Mouse (Mus musculus): ENCODE measurements around the gene Fam161b.
A peak's percentile ranks its signal among the peaks of the same experiment; 100 is the strongest.
"Not testable (repeated sequence)": the region's sequence is repeated elsewhere in the genome, so short reads cannot be mapped to it uniquely, and the experiment has no call there.

The Fam161b gene

DNA sequence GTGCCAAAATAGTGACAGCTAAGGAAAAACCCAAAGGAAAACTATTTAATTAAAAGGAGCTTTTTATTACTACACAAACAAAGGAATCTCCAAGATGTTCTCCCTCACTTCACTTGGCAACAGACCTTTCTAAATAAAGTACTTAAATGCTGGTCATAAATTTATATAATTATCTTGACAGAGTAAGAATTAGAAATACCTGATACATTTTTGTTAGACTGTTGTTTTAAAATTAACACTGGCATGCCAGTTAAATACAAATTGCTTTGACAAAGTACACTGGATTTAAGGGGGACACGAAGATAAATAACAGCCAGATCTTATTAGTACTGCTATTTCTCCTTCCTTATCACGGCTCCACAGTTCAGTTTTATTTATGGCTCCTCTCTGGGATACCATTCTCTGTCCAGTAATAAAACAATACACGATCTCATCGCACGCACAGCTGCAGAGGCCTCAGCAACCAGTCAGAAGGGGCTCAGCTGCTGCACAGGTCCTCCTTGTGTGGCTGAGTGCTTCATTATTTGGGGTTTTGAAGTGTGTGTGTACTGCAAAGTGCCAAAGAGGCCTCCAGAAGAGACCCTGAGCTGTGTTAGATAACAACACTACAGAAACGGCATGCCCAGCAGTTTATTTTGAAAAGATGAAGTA lies 12.3 kb upstream of the Fam161b start:
- no peak for DNase-seq

- DNase-seq = no peak
These were observed 10.0 kb upstream of the Fam161b start for GRCm38 (mm10) chr12:84371647-84372046.

DNA sequence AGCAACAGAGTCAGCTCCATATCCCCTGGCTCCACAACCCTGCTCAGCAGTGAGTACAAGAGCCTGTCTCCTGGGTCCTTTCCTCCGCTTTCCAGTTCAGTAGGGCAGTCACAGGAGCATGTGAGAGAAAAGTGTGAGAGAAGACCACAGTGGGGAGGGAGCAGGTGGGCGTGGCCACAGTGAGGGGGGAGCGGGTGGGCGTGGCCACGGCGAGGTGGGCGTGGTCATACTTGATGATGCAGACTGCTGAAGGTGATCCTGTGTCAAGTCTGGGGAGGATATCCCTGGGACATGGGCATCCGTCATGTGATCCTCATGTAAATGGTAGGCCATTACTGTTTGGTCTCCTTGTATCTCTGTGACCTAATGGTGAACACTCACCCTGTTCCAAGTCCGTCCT lies 5.3 kb upstream of the Fam161b start:
- DNase-seq = no peak

DNA sequence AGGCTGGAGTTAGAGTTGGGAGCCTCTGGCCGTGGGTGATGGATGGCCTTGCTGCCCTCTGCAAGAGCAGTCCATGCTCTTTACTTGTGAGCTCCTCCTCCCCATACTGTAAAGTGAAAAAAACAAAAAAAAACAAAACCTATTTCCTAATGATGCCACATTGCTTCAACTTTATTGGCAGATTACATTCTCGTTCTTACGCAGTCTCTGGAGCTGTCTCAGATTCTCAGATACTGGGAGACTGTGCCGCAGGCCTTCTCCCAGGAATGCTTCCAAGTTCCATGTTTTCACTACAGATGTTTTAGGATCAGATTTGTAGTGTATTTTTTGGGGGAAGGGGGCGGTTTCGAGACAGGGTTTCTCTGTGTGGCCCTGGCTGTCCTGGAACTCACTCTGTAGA lies 3.5 kb upstream of the Fam161b start:
- DNase-seq = no peak

DNA sequence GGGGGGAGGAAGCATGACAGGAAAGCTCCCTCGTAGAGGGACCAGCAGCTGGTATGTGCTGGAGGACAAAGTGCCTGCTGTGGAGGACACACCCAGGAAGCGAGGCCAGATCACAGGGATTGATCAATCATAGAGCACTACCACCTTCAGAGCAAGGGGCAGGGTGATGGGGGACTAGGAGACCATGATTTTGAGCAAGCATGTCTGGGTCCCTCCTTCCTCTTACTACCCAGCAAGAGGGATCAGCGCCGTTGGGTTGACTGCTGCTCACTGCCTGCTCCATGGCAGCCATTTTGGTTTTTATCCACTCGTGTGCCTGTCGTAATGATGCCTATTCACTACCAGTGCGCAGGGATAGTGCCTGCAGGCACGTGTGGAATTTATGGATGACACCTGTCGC lies 2.7 kb upstream of the Fam161b start:
- DNase-seq = no peak

DNA sequence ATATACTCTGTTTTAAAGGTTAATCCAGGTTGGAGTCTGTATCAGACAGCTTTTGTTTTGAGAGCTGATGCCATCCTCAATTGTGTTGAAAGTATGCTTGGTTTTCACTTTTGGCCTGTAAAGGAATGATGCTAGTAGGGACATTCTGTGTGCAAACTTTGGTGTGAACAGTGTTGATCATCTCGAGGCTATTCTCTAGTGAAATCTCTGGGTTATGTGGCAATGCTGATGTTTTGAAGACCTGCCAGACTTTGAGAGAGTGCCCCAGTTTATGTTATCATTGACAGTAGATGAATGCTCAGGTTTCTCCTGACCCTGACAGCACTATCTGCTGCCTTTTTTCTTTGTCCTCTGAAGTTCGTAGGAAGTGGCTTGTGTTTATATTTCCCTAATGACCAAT lies 1.2 kb upstream of the Fam161b start:
- DNase-seq = no peak

- DNase-seq = not testable (repeated sequence)
These were observed 2.9 kb downstream of the Fam161b start for GRCm38 (mm10) chr12:84358699-84359098.

- DNase-seq = no peak
These were observed 14.4 kb downstream of the Fam161b start for GRCm38 (mm10) chr12:84347192-84347591.

GRCm38 (mm10) chr12:84336963-84337625 lies 24.5 kb downstream of the Fam161b start:
- no peak for DNase-seq

DNA sequence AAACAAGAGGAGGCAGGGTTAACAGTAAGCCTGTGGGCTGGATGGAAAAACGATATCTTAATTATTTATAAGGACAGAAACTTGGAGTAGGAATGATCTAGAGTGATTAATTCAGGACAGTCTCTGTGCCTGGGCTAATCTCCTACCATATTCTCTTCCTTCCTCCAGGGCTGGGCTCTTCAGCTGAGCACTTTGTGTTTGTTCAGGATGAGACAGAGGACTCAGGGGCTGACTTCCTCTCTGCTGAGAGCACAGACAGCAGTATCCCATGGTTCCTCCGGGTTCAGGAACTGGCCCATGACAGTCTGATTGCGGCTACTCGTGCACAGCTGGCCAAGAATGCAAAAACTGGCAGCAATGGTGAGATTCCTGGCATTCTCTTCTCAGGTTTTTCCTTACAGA lies 34.5 kb downstream of the Fam161b start:
- no peak for DNase-seq

- peak; percentile 88 for DNase-seq
These were observed 44.7 kb downstream of the Fam161b start, which contains the start of gene Zfp410 for GRCm38 (mm10) chr12:84316721-84317621. Zfp410 (plus strand) TSS chr12:84316852.

- DNase-seq = no peak
These were observed 45.6 kb downstream of the Fam161b start for GRCm38 (mm10) chr12:84316006-84316405.

GRCm38 (mm10) chr12:84311306-84311705 lies 50.3 kb downstream of the Fam161b start:
- DNase-seq = no peak

- no peak for DNase-seq
These were observed 57.1 kb downstream of the Fam161b start for GRCm38 (mm10) chr12:84304554-84304953.

- no peak for DNase-seq
These were observed 57.5 kb downstream of the Fam161b start for GRCm38 (mm10) chr12:84304101-84304500.

GRCm38 (mm10) chr12:84299265-84299664 lies 62.4 kb downstream of the Fam161b start:
- no peak for DNase-seq

DNA sequence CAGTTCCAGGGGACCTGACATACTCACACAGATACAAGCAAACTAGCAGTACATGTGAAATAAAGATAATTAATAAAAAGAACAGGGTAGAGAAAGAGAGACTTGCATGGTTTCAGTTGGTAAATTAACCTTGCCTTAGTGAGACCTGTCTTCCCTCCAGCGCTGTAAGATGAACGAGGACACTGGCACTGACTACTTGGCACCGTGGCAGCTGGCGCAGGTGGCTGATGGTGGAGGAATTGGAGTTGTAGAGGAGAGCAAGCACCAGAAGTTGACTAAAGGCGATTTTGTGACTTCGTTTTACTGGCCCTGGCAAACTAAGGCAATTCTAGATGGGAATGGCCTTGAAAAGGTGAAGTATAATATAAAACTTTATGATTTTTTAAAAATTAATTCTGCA lies 63.8 kb downstream of the Fam161b start:
- no peak for DNase-seq

Data from cerebellum, adult 8-10 months (tissue).